Mouse (Mus musculus): ENCODE data around the gene Tmem121b. TPM values are rescaled to one million over a fixed set of nuclear protein-coding genes. Genes with fewer than 3 reads are reported as not detected.

Gene Tmem121b
- total and polyA plus RNA-seq, 3 experiments: not detected

- Histone ChIP-seq H3K36me3 (replicated peaks in 1 of 2; ENCODE audit: control insufficient read depth in 1 of 2, insufficient read depth in 1 of 2, low read length in 1 of 2) (peaks cover 15 to 30% of the 10 kb centered on the region in 2 experiments), H3K79me2 (replicated peaks; ENCODE audit: control insufficient read depth, extremely low read depth, insufficient read depth, poor library complexity, severe bottlenecking) (no peaks in the 10 kb centered on the region), H3K27ac (ENCODE audit: insufficient read depth, low read depth) (no peak overlapping the region), H3K9ac (ENCODE audit: insufficient read depth, low read depth) (no peak overlapping the region), H3K4me1 (ENCODE audit: control insufficient read depth in 1 of 2, insufficient read depth in 2 of 2) (no peaks in the 10 kb centered on the region), H3K4me3 (replicated peaks in 1 of 3; ENCODE audit: low read depth in 2 of 3, low read length in 2 of 3, poor library complexity in 1 of 3) (no peak overlapping the region), H3K9me3 (replicated peaks; ENCODE audit: low read length) (peaks cover 2% of the 10 kb centered on the region), H3K27me3 (replicated peaks) (no peaks in the 10 kb centered on the region), H3K4me2 (ENCODE audit: insufficient read depth, low read depth, poor library complexity, severe bottlenecking) (no peak overlapping the region)
- dilution Hi-C loops (cut with MboI; ENCODE audit: extremely low pct_ligation_motif_present, extremely low pct_unique_long_range_greater_than_20kb, low sequenced_read_pairs): no loop called here
- in situ Hi-C loops (cut with MboI; ENCODE audit: low pct_ligation_motif_present, low pct_unique_long_range_greater_than_20kb, low sequenced_read_pairs): no loop called here
- TF ChIP-seq POLR2AphosphoS2 (IDR thresholded peaks at IDR 0.05; ENCODE audit: low read depth, low read length): no peak
- no peak for TF ChIP-seq EP300 (IDR thresholded peaks at IDR 0.05; ENCODE audit: low read length)
- no peak for TF ChIP-seq ZC3H11A (IDR thresholded peaks at IDR 0.05; ENCODE audit: low read depth, low read length)
- no peak for TF ChIP-seq JUND (conservative IDR thresholded peaks at IDR 0.05; ENCODE audit: low read depth, low read length)
- TF ChIP-seq E2F4 (IDR thresholded peaks at IDR 0.05; ENCODE audit: insufficient replicate concordance, low read depth, low read length): no peak
- no peak for TF ChIP-seq MYC (IDR thresholded peaks at IDR 0.05; ENCODE audit: low read depth, low read length)
- no peak for DNase-seq (ENCODE audit: extremely low read depth)
Measured at GRCm38 (mm10) chr6:120505531-120505930, 11.9 kb upstream of the Tmem121b start.

- TF ChIP-seq BHLHE40 (IDR thresholded peaks at IDR 0.05; ENCODE audit: low read depth, low read length) (no peak), ZNF384 (IDR thresholded peaks at IDR 0.05; ENCODE audit: low read depth, low read length) (no peak), ZC3H11A (IDR thresholded peaks at IDR 0.05; ENCODE audit: low read depth, low read length) (no peak), ZMIZ1 (IDR thresholded peaks at IDR 0.05; ENCODE audit: low read depth, low read length) (no peak), E2F4 (IDR thresholded peaks at IDR 0.05; ENCODE audit: insufficient replicate concordance, low read depth, low read length) (no peak), MAZ (IDR thresholded peaks at IDR 0.05; ENCODE audit: low read depth, low read length) (no peak), USF2 (conservative IDR thresholded peaks at IDR 0.05; ENCODE audit: low read depth, low read length) (no peak), JUN (IDR thresholded peaks at IDR 0.05; ENCODE audit: insufficient read depth, low read depth, low read length) (no peak), KAT2A (IDR thresholded peaks at IDR 0.05; ENCODE audit: insufficient replicate concordance, low read length) (no peak), EP300 (IDR thresholded peaks at IDR 0.05; ENCODE audit: low read length) (no peak), CTCF (conservative IDR thresholded peaks at IDR 0.05 in 1 of 2, IDR thresholded peaks at IDR 0.05 in 1 of 2; ENCODE audit: low read depth in 2 of 2, low read length in 2 of 2) (no peak), SIN3A (IDR thresholded peaks at IDR 0.05; ENCODE audit: low read length) (no peak), HCFC1 (IDR thresholded peaks at IDR 0.05; ENCODE audit: low read depth, low read length) (no peak), NELFE (IDR thresholded peaks at IDR 0.05; ENCODE audit: low read depth, low read length) (no peak)
- in situ Hi-C loops (cut with MboI; ENCODE audit: low pct_ligation_motif_present, low pct_unique_long_range_greater_than_20kb, low sequenced_read_pairs): no loop called here
- Histone ChIP-seq H3K27me3 (replicated peaks) (no peaks in the 10 kb centered on the region), H3K4me3 (replicated peaks in 1 of 3; ENCODE audit: low read depth in 2 of 3, low read length in 2 of 3, poor library complexity in 1 of 3) (no peak overlapping the region), H3K79me2 (replicated peaks; ENCODE audit: control insufficient read depth, extremely low read depth, insufficient read depth, poor library complexity, severe bottlenecking) (no peaks in the 10 kb centered on the region), H3K9me3 (replicated peaks; ENCODE audit: low read length) (peaks cover 7% of the 10 kb centered on the region), H3K9ac (ENCODE audit: insufficient read depth, low read depth) (no peak overlapping the region), H3K4me2 (ENCODE audit: insufficient read depth, low read depth, poor library complexity, severe bottlenecking) (no peak overlapping the region), H3K36me3 (replicated peaks in 1 of 2; ENCODE audit: control insufficient read depth in 1 of 2, insufficient read depth in 1 of 2, low read length in 1 of 2) (peaks cover 3 to 15% of the 10 kb centered on the region in 2 experiments), H3K4me1 (ENCODE audit: control insufficient read depth in 1 of 2, insufficient read depth in 2 of 2) (no peaks in the 10 kb centered on the region), H3K27ac (ENCODE audit: insufficient read depth, low read depth) (no peak overlapping the region)
- dilution Hi-C loops (cut with MboI; ENCODE audit: extremely low pct_ligation_motif_present, extremely low pct_unique_long_range_greater_than_20kb, low sequenced_read_pairs): no loop called here
- DNase-seq (ENCODE audit: extremely low read depth): no peak
Measured at GRCm38 (mm10) chr6:120504051-120504450, 10.4 kb upstream of the Tmem121b start.
